Mouse (Mus musculus) frontal cortex, postnatal 25 days (tissue): ENCODE results near the gene Prr11.

Experiments
- DNase-seq, 2 experiments: peaks; one replicate each; pipeline ENCODE4 v3.0.0; 2022; ENCODE audit warnings: low spot score in 2 of 2

The Prr11 gene

DNA sequence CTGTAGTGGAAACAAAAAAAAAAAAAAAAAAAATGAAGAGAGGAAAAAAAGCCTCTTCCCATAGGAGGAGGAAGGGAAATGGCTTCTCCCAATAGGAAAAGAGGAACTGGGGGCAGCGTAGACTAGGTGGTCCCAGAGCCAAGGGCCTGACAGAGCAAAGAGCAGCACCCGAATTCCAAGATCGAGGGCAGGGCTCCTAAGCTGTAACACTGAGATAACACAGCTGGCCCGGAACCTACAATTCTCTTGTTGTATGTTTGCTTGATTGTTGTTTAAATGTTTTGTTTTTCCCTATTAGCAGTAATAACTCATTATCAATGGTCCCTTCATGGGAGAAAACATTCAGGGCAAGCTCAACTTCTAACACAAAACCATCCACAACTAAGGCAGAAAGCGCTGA lies 61.5 kb downstream of the Prr11 start:
- DNase-seq: no peak

DNA sequence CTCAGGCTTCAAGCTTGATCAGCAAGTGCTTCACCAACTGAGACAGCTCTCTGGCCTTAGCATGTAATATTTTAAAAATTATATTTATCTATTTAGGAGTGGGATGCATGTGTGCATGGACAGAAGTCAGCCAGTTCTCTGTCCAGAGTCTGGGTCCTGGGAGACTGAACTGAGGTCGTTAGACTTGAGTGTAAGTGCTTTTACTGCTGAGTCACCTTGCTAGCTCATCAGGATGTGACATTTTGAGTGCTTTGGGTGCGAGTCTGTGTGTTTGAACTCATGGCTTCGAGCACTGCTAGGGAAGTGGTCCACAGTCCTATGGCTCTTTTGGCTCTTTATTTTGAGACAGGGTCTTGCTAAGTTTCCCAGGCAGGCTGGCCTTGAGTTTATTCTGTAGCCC lies 65.5 kb downstream of the Prr11 start:
- no peak for DNase-seq

DNA sequence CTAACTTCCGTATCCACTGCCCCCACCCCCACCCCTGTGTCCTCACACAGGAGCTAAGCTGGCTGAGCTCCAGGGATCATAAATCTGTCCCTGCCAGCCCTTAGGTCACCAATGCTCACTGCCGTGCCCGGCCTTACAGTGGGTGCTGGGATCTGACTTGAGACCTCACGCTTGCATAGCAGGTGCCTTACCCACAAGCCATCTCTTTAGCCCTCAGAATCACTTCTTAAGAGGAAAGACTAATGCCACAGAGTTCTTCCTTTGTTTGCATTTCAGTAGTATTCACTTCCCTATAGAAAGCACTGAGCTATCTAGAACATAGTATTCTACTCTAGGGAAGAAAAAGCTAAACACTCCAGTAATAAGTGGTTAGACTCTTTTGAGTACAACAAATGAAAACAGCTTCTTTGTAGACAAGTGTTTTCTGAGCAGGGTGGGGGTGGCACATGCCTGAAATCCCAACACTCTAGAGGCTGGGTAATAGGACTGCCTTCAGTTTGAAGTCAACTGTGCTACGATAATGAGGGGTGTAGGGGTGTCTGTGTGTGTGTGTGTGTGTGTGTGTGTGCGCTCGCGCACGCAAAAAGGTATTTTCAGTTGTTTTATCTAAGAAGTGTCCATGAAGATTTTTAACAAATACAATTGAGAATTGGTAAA lies 69.1 kb downstream of the Prr11 start:
- DNase-seq: no peak
